Mouse (Mus musculus): ENCODE measurements around the gene Zfp750. TPM values are rescaled to one million over a fixed set of nuclear protein-coding genes. Genes with fewer than 3 reads are reported as not detected.

The Zfp750 gene
- 0.53 TPM for polyA plus RNA-seq (2017; shearing (Covaris generic))

GRCm38 (mm10) chr11:121519131-121519530 is at the start of gene Zfp750:
Gene Zfp750 (minus strand): TSS chr11:121519333.

Other genes starting within 250 kb of the Zfp750 start
- gene Wdr45b, start 164.9 kb downstream of the Zfp750 start, polyA plus RNA-seq (2017; shearing (Covaris generic)) = 44.1 TPM
- gene Rab40b, start 131.1 kb downstream of the Zfp750 start, polyA plus RNA-seq (2017; shearing (Covaris generic)) = 0.20 TPM
- 0.89 TPM for gene Fn3krp, start 97.9 kb downstream of the Zfp750 start, polyA plus RNA-seq (2017; shearing (Covaris generic))
- not detected for gene Fn3k, start 84.4 kb downstream of the Zfp750 start, polyA plus RNA-seq (2017; shearing (Covaris generic))
- gene Tbcd, start 67.4 kb downstream of the Zfp750 start, polyA plus RNA-seq (2017; shearing (Covaris generic)) = 50.3 TPM
- 16.4 TPM for gene B3gntl1, start 153.8 kb upstream of the Zfp750 start, polyA plus RNA-seq (2017; shearing (Covaris generic))
- gene Metrnl, start 182.2 kb upstream of the Zfp750 start, polyA plus RNA-seq (2017; shearing (Covaris generic)) = 0.78 TPM